Mouse (Mus musculus) cerebellum, adult 8-10 months (tissue): ENCODE data around the gene Sema4f.

Experiments
- DNase-seq: peaks from one replicate; pipeline ENCODE4 v3.0.0; 2022

Gene Sema4f

GRCm38 (mm10) chr6:82863380-82863874 is 76.1 kb downstream of the Sema4f start:
- DNase-seq, result no peak

GRCm38 (mm10) chr6:82862475-82862874 is 77.1 kb downstream of the Sema4f start:
- no peak for DNase-seq

- DNase-seq, result no peak
These were observed 77.5 kb downstream of the Sema4f start for GRCm38 (mm10) chr6:82862042-82862441.
